Mouse (Mus musculus) frontal cortex, adult 2 months (tissue): Measurements from ENCODE around the gene Herpud1. TPM values are rescaled to one million over a fixed set of nuclear protein-coding genes. Genes with fewer than 3 reads are reported as not detected.

Source experiments
- DNase-seq, 2 experiments: peaks; one replicate each; pipeline ENCODE4 v3.0.0; 2022; ENCODE audit warnings: low spot score in 1 of 2; ENCODE audit errors: extremely low spot score in 1 of 2
- polyA plus RNA-seq: library from polyadenylated mRNA; depleted of rRNA; stranded (reverse); fragments of >200 nt; gene quantifications from 2 replicates; pipeline ENCODE4 v1.2.3, GENCODE M21; 2012; rRNA removed

Gene Herpud1
- polyA plus RNA-seq, 1 experiment, result 72.2 TPM

- DNase-seq, result no peak
Observed at GRCm38 (mm10) chr8:94441686-94442085, 55.4 kb downstream of the Herpud1 start.

GRCm38 (mm10) chr8:94443153-94443552 is 56.9 kb downstream of the Herpud1 start:
- DNase-seq, result no peak

- peak in 1 of 2 experiments; percentile 11 for DNase-seq
Observed at GRCm38 (mm10) chr8:94444480-94444879, 58.2 kb downstream of the Herpud1 start.

Other genes starting within 250 kb of the Herpud1 start
- not detected in 2 replicates for gene Mt4, start 249.2 kb upstream of the Herpud1 start, polyA plus RNA-seq
- 1,770 and 2,382 TPM in 2 replicates for gene Mt3, start 233.8 kb upstream of the Herpud1 start, polyA plus RNA-seq
- 352 and 451 TPM in 2 replicates for gene Mt2, start 213.8 kb upstream of the Herpud1 start, polyA plus RNA-seq
- gene Mt1, start 207.4 kb upstream of the Herpud1 start, polyA plus RNA-seq, result 874 and 1,481 TPM in 2 replicates
- 32.8 and 33.6 TPM in 2 replicates for gene Nup93, start 171.9 kb upstream of the Herpud1 start, polyA plus RNA-seq
- gene Slc12a3, start 57.2 kb upstream of the Herpud1 start, polyA plus RNA-seq, result 0.92 and 1.2 TPM in 2 replicates
- gene Nlrc5, start 47.9 kb downstream of the Herpud1 start, polyA plus RNA-seq, result 1.0 and 1.5 TPM in 2 replicates
- 49.0 and 49.3 TPM in 2 replicates for gene Cpne2, start 146.6 kb downstream of the Herpud1 start, polyA plus RNA-seq
- 17.9 and 18.6 TPM in 2 replicates for gene Rspry1, start 215.5 kb downstream of the Herpud1 start, polyA plus RNA-seq
- 54.5 and 63.2 TPM in 2 replicates for gene Fam192a, start 215.6 kb downstream of the Herpud1 start, polyA plus RNA-seq